Mouse (Mus musculus): ENCODE measurements around the gene Cyld.
A peak's percentile ranks its signal among the peaks of the same experiment; 100 is the strongest.
"Not testable (repeated sequence)": the region's sequence is repeated elsewhere in the genome, so short reads cannot be mapped to it uniquely, and the experiment has no call there.

Gene Cyld

GRCm38 (mm10) chr8:88689891-88690290 is 6.9 kb upstream of the Cyld start:
- no peak for DNase-seq

GRCm38 (mm10) chr8:88691342-88691948 is 5.4 kb upstream of the Cyld start:
- DNase-seq: no peak

- DNase-seq: no peak
These were observed 4.9 kb upstream of the Cyld start for GRCm38 (mm10) chr8:88691961-88692360.

GRCm38 (mm10) chr8:88692866-88693265 is 4.0 kb upstream of the Cyld start:
- no peak for DNase-seq

- DNase-seq: no peak
These were observed 3.5 kb upstream of the Cyld start for GRCm38 (mm10) chr8:88693376-88693775.

GRCm38 (mm10) chr8:88694291-88694690 is 2.5 kb upstream of the Cyld start:
- DNase-seq: no peak

GRCm38 (mm10) chr8:88696228-88696627 is 600 bp upstream of the Cyld start:
- DNase-seq: peak; percentile 73

GRCm38 (mm10) chr8:88697642-88698031 is 809 bp downstream of the Cyld start:
- DNase-seq: peak; percentile 76

GRCm38 (mm10) chr8:88698048-88698447 is 1.2 kb downstream of the Cyld start:
- DNase-seq: no peak

GRCm38 (mm10) chr8:88701611-88702010 is 4.8 kb downstream of the Cyld start:
- peak; percentile 53 for DNase-seq

GRCm38 (mm10) chr8:88702816-88703215 is 6.0 kb downstream of the Cyld start:
- DNase-seq: no peak

GRCm38 (mm10) chr8:88723256-88723963 is 26.6 kb downstream of the Cyld start:
- no peak for DNase-seq

GRCm38 (mm10) chr8:88755175-88755791 is 58.5 kb downstream of the Cyld start:
- peak; percentile 80 for DNase-seq

- no peak for DNase-seq
These were observed 65.2 kb downstream of the Cyld start for GRCm38 (mm10) chr8:88761980-88762379.

GRCm38 (mm10) chr8:88771241-88771640 is 74.4 kb downstream of the Cyld start:
- DNase-seq: no peak

GRCm38 (mm10) chr8:88774593-88775297 is 77.9 kb downstream of the Cyld start:
- DNase-seq: no peak

- DNase-seq: no peak
These were observed 78.4 kb downstream of the Cyld start for GRCm38 (mm10) chr8:88775298-88775646.

- no peak for DNase-seq
These were observed 83.3 kb downstream of the Cyld start for GRCm38 (mm10) chr8:88780142-88780541.

- DNase-seq: no peak
These were observed 84.5 kb downstream of the Cyld start for GRCm38 (mm10) chr8:88781283-88781682.

GRCm38 (mm10) chr8:88783722-88784121 is 86.9 kb downstream of the Cyld start:
- no peak for DNase-seq

- not testable (repeated sequence) for DNase-seq
These were observed 91.5 kb downstream of the Cyld start for GRCm38 (mm10) chr8:88788335-88788734.

- no peak for DNase-seq
These were observed 96.0 kb downstream of the Cyld start for GRCm38 (mm10) chr8:88792691-88793323.

GRCm38 (mm10) chr8:88793324-88793722 is 96.5 kb downstream of the Cyld start:
- no peak for DNase-seq

Measured in cerebellum, adult 9-11 months (tissue).